Mouse (Mus musculus): ENCODE results near the gene Bcl7c.

- TF ChIP-seq CTCF (IDR thresholded peaks at IDR 0.05; ENCODE audit: control insufficient read depth, insufficient read depth, insufficient replicate concordance, low read depth, low read length) (no peak), POLR2A (IDR thresholded peaks at IDR 0.05; ENCODE audit: control insufficient read depth, low read depth, low read length) (no peak)
These were observed 21.8 kb downstream of the Bcl7c start for GRCm38 (mm10) chr7:127686740-127687449.

All from testis, adult 2 months (tissue).